Mouse (Mus musculus): ENCODE results near the gene Kif27. TPM values are rescaled to one million over a fixed set of nuclear protein-coding genes. Genes with fewer than 3 reads are reported as not detected.
A peak's percentile ranks its signal among the peaks of the same experiment; 100 is the strongest.
"Not testable (repeated sequence)": the region's sequence is repeated elsewhere in the genome, so short reads cannot be mapped to it uniquely, and the experiment has no call there.

Gene Kif27
- 0.02 and 0.05 TPM in 2 replicates for polyA plus RNA-seq (2015; fragmentation: Nextera tagmentation; extraction: Ambion mirVana)

- no peak for TF ChIP-seq EP300 (IDR thresholded peaks at IDR 0.05; ENCODE audit: low read depth)
- no peak for TF ChIP-seq CTCF (IDR thresholded peaks at IDR 0.05; ENCODE audit: low read depth)
- no peaks in the 10 kb centered on the region for H3K9me3 ChIP-seq (ENCODE audit: low read length)
- peaks cover 5% of the 10 kb centered on the region for H3K4me1 ChIP-seq (ENCODE audit: insufficient read depth)
- 0 out of 2 replicates have a peak, but pooled peaks cover 6% of the 10 kb centered on the region for H3K27me3 ChIP-seq (ENCODE audit: insufficient read depth, low read length)
- peak within 1 kb of the TSS; percentile 52; the same call in 1 of the 2 replicates for H3K9ac ChIP-seq (replicated peaks)
- 6% methylated on average over 66 of the region's 85 CpGs for WGBS (ENCODE audit: insufficient replicate concordance)
- H3K36me3 ChIP-seq (replicated peaks; ENCODE audit: insufficient read depth, low read length): no peaks in the 10 kb centered on the region
- H3K4me3 ChIP-seq (ENCODE audit: low read depth, low read length): peak within 1 kb of the TSS; percentile 57
- H3K4me2 ChIP-seq (ENCODE audit: low read depth, low read length): peak within 1 kb of the TSS; percentile 98
- peak; percentile 99 for ATAC-seq
- peak within 1 kb of the TSS; percentile 7; the same call in 1 of the 2 replicates for H3K27ac ChIP-seq (ENCODE audit: low read depth)
- DNase-seq: peak; percentile 96
These were observed at the start of gene Kif27 for GRCm38 (mm10) chr13:58358629-58359303. TSS of gene Kif27 (minus strand) at chr13:58359122.

GRCm38 (mm10) chr13:58403243-58403642 is 44.3 kb upstream of the Kif27 start, which contains the start of gene Hnrnpk:
TSS of gene Hnrnpk (minus strand) at chr13:58403343.
- Histone ChIP-seq H3K4me3 (ENCODE audit: low read depth, low read length) (peak within 1 kb of the TSS; percentile 88), H3K4me2 (ENCODE audit: low read depth, low read length) (peak within 1 kb of the TSS; percentile 73), H3K4me1 (ENCODE audit: insufficient read depth) (peaks cover 15% of the 10 kb centered on the region), H3K9ac (replicated peaks) (peak within 1 kb of the TSS; percentile 97), H3K27ac (ENCODE audit: low read depth) (peak within 1 kb of the TSS; percentile 99)
- 5% methylated on average over 15 of the region's 17 CpGs for WGBS (ENCODE audit: insufficient replicate concordance)
- not testable (repeated sequence) for H3K27me3 ChIP-seq (ENCODE audit: insufficient read depth, low read length); H3K36me3 ChIP-seq (replicated peaks; ENCODE audit: insufficient read depth, low read length); ATAC-seq; H3K9me3 ChIP-seq (ENCODE audit: low read length); DNase-seq

DNA sequence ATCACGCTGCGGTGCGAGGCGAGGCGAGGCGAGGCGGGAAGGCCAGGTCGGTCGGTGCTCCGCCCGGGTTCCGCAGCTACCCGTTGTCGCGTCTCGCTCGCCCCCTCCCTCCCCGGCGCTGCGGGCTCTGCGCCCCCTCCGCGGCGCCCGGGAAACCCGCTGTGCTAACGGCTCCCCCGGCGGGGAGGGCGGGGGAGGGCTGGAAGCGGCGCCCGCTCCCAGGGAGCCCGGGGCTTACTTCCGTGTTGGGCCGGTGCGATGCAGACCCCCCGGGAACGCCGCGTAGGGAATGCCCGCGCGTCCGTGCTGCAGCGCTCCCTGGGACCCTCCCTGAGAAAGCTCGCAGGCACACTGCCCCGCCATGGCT is 43.8 kb upstream of the Kif27 start:
- peaks cover 11% of the 10 kb centered on the region for H3K36me3 ChIP-seq (replicated peaks; ENCODE audit: insufficient read depth, low read length)
- peak overlapping the region; percentile 73 for H3K4me2 ChIP-seq (ENCODE audit: low read depth, low read length)
- ATAC-seq (peak; percentile 45), DNase-seq (no peak)
- H3K9ac ChIP-seq (replicated peaks): peak overlapping the region; percentile 97
- no peaks in the 10 kb centered on the region for H3K27me3 ChIP-seq (ENCODE audit: insufficient read depth, low read length)
- peak overlapping the region; percentile 99 for H3K27ac ChIP-seq (ENCODE audit: low read depth)
- WGBS (ENCODE audit: insufficient replicate concordance): 0% methylated on average over 27 of the region's 48 CpGs
- H3K9me3 ChIP-seq (ENCODE audit: low read length): no peaks in the 10 kb centered on the region
- peaks cover 15% of the 10 kb centered on the region for H3K4me1 ChIP-seq (ENCODE audit: insufficient read depth)
- TF ChIP-seq CTCF (IDR thresholded peaks at IDR 0.05; ENCODE audit: low read depth) (no peak), EP300 (IDR thresholded peaks at IDR 0.05; ENCODE audit: low read depth) (no peak)
- peak overlapping the region; percentile 88 for H3K4me3 ChIP-seq (ENCODE audit: low read depth, low read length)

DNA sequence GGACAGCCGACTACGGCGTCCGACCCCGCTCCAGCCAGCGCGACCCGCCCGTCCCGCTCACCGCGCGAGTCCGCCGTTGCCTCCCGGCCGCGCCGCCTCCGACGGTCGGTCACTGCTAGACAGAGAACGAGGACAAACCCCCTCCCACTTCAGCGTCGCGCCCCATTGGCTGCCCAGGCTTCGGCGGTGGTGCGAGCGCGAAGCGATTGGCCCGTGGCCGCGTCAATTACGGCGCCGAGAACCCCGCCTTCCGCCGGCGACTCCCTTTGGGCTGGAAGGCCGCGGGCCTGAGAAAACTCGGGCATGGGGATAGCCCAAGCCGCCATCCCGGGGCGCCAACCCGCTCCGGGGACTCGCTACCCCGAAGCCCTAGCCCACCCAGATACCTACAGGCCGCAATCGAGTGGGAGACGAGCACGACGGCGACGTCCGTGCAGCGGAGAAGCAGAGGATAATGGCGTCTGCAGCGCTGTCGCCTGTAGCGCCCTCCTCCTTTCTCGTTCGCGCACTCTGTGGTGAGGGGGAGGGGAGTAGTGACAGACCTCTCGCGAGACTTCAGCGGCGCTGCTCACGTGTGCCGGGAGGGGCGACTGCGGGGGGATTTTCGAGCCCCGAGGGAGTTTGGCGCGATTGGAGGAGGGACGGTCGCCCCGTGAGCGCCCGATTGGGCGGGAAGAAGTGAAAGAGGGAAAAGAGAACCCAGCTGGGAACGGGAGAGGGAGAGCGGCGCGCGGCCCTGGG is 43.3 kb upstream of the Kif27 start, which contains the start of gene Rmi1:
Rmi1 (plus strand) TSS at position 246 of the 741 bp plus-strand sequence.
- under 1% methylated on average over 71 of the region's 91 CpGs for WGBS (ENCODE audit: insufficient replicate concordance)
- H3K4me1 ChIP-seq (ENCODE audit: insufficient read depth): peaks cover 15% of the 10 kb centered on the region
- DNase-seq: peak; percentile 97
- peak within 1 kb of the TSS; percentile 73 for H3K4me2 ChIP-seq (ENCODE audit: low read depth, low read length)
- peak; percentile 92 for ATAC-seq
- H3K36me3 ChIP-seq (replicated peaks; ENCODE audit: insufficient read depth, low read length): peaks cover 17% of the 10 kb centered on the region
- peak within 1 kb of the TSS; percentile 97 for H3K9ac ChIP-seq (replicated peaks)
- H3K27me3 ChIP-seq (ENCODE audit: insufficient read depth, low read length): no peaks in the 10 kb centered on the region
- peak within 1 kb of the TSS; percentile 88 for H3K4me3 ChIP-seq (ENCODE audit: low read depth, low read length)
- TF ChIP-seq CTCF (IDR thresholded peaks at IDR 0.05; ENCODE audit: low read depth) (peak; percentile 55), EP300 (IDR thresholded peaks at IDR 0.05; ENCODE audit: low read depth) (peak; percentile 80; the same call in 1 of the 2 replicates)
- H3K27ac ChIP-seq (ENCODE audit: low read depth): peak within 1 kb of the TSS; percentile 99
- no peaks in the 10 kb centered on the region for H3K9me3 ChIP-seq (ENCODE audit: low read length)

GRCm38 (mm10) chr13:58401135-58402002 is 42.4 kb upstream of the Kif27 start:
- Histone ChIP-seq H3K4me2 (ENCODE audit: low read depth, low read length) (peak overlapping the region; percentile 73), H3K4me3 (ENCODE audit: low read depth, low read length) (peak overlapping the region; percentile 88), H3K36me3 (replicated peaks; ENCODE audit: insufficient read depth, low read length) (peaks cover 21% of the 10 kb centered on the region), H3K27me3 (ENCODE audit: insufficient read depth, low read length) (no peaks in the 10 kb centered on the region), H3K4me1 (ENCODE audit: insufficient read depth) (peaks cover 15% of the 10 kb centered on the region), H3K9me3 (ENCODE audit: low read length) (no peaks in the 10 kb centered on the region), H3K27ac (ENCODE audit: low read depth) (peak overlapping the region; percentile 99), H3K9ac (replicated peaks) (peak overlapping the region; percentile 97)
- WGBS (ENCODE audit: insufficient replicate concordance): under 1% methylated on average over 57 of the region's 100 CpGs
- DNase-seq (peak; percentile 88), ATAC-seq (peak; percentile 33)
- TF ChIP-seq EP300 (IDR thresholded peaks at IDR 0.05; ENCODE audit: low read depth) (no peak), CTCF (IDR thresholded peaks at IDR 0.05; ENCODE audit: low read depth) (peak; percentile 31; the same call in 1 of the 2 replicates)

Measured in liver, postnatal 0 days (tissue).